Mouse (Mus musculus) lung, postnatal 4 days (tissue): Measurements from ENCODE around the gene Hyou1.
"Not testable (repeated sequence)": the region's sequence is repeated elsewhere in the genome, so short reads cannot be mapped to it uniquely, and the experiment has no call there.

Experiments used
- DNase-seq, 2 experiments: peaks; one replicate each; pipeline ENCODE4 v3.0.0; 2021

Hyou1 gene

GRCm38 (mm10) chr9:44406906-44407751, 27.8 kb downstream of the Hyou1 start, which contains the start of the genes Rps25 and Trappc4:
Gene Rps25 (plus strand): TSS chr9:44407139.
Gene Trappc4 (minus strand): TSS chr9:44407600.
- DNase-seq, result peak; percentile 93 to 94

GRCm38 (mm10) chr9:44407752-44408097, 28.4 kb downstream of the Hyou1 start:
- DNase-seq, result no peak

- DNase-seq, result not testable (repeated sequence)
Observed at GRCm38 (mm10) chr9:44408693-44409092, 29.4 kb downstream of the Hyou1 start.

- no peak for DNase-seq
Observed at GRCm38 (mm10) chr9:44410647-44411336, 31.5 kb downstream of the Hyou1 start.

GRCm38 (mm10) chr9:44411601-44412130, 32.4 kb downstream of the Hyou1 start:
- no peak for DNase-seq

- DNase-seq, result no peak
Observed at GRCm38 (mm10) chr9:44412306-44412705, 33.0 kb downstream of the Hyou1 start.

- no peak for DNase-seq
Observed at GRCm38 (mm10) chr9:44412781-44413180, 33.5 kb downstream of the Hyou1 start.

GRCm38 (mm10) chr9:44417156-44417891, 38.0 kb downstream of the Hyou1 start:
- no peak for DNase-seq

- DNase-seq, result peak; percentile 95 to 97
Observed at GRCm38 (mm10) chr9:44417892-44418363, 38.6 kb downstream of the Hyou1 start.

GRCm38 (mm10) chr9:44418519-44419385, 39.5 kb downstream of the Hyou1 start, which contains the start of gene Ccdc84:
Gene Ccdc84 (minus strand): TSS chr9:44418569.
- DNase-seq, result no peak

GRCm38 (mm10) chr9:44419730-44420129, 40.4 kb downstream of the Hyou1 start:
- not testable (repeated sequence) for DNase-seq

GRCm38 (mm10) chr9:44420280-44420898, 41.1 kb downstream of the Hyou1 start:
- no peak for DNase-seq

- DNase-seq, result no peak
Observed at GRCm38 (mm10) chr9:44423576-44423975, 44.3 kb downstream of the Hyou1 start.

- no peak for DNase-seq
Observed at GRCm38 (mm10) chr9:44432577-44433185, 53.4 kb downstream of the Hyou1 start.

GRCm38 (mm10) chr9:44435747-44436146, 56.5 kb downstream of the Hyou1 start:
- peak; percentile 30 to 38 for DNase-seq

- no peak for DNase-seq
Observed at GRCm38 (mm10) chr9:44440961-44441360, 61.7 kb downstream of the Hyou1 start, which contains the start of gene Foxr1. Gene Foxr1 (minus strand): TSS chr9:44441136.
